Mouse (Mus musculus): Measurements from ENCODE around the gene Xlr5a. TPM values are rescaled to one million over a fixed set of nuclear protein-coding genes. Genes with fewer than 3 reads are reported as not detected.

The Xlr5a gene
- total RNA-seq, 1 experiment: 7.0 TPM

DNA sequence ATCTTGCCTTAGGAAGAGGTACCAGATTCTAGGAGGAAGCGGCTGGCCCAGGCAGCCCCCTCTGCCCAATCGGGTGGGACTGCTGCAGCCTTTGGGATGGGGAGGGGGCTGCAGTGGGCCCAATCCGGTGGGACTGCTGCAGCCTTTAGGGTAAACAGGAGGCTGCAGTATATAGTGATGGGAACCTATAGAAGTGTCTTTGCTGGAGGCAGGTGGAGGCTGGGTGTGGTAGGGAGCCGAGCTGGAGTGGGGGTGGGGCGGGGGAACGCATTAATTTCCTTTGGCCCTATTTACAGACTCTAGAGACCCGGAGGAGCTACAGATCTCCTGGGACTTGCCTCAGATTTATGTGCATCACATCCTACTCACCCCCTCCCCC is 228.4 kb downstream of the Xlr5a start, which contains the start of gene Pnma3:
Gene Pnma3, plus strand, starts transcription at position 373 of the 379 bp plus-strand sequence.
- Histone ChIP-seq H3K9me3 (ENCODE audit: control insufficient read depth, insufficient read depth, low read depth, low read length) (no peaks in the 10 kb centered on the region), H3K4me1 (ENCODE audit: control insufficient read depth in 2 of 2, insufficient read depth in 2 of 2, low read length in 2 of 2, poor library complexity in 1 of 2) (peaks cover 0 to 2% of the 10 kb centered on the region in 2 experiments; a peak in 1 of 4 replicates), H3K4me3 (ENCODE audit: insufficient read depth in 1 of 2, low read depth in 1 of 2, low read length in 2 of 2, poor library complexity in 1 of 2, severe bottlenecking in 1 of 2) (peak within 1 kb of the TSS; percentile 3 to 11; a peak in 2 of 4 replicates), H3K9ac (ENCODE audit: insufficient read depth, low read depth, low read length, poor library complexity, severe bottlenecking) (no peak within 1 kb of the TSS), H3K36me3 (ENCODE audit: control insufficient read depth, insufficient read depth, low read length, poor library complexity, severe bottlenecking) (no peaks in the 10 kb centered on the region), H3K27ac (ENCODE audit: insufficient read depth, low read depth, low read length, poor library complexity, severe bottlenecking) (no peak within 1 kb of the TSS)
- TF ChIP-seq CHD2 (IDR thresholded peaks at IDR 0.05; ENCODE audit: low read depth, low read length): no peak
- TF ChIP-seq MAFK (IDR thresholded peaks at IDR 0.05; ENCODE audit: insufficient read depth, low read depth, low read length): no peak
- no peak for TF ChIP-seq ZC3H11A (IDR thresholded peaks at IDR 0.05; ENCODE audit: borderline replicate concordance, low read depth, low read length)
- TF ChIP-seq HCFC1 (IDR thresholded peaks at IDR 0.05; ENCODE audit: borderline replicate concordance, insufficient read depth, low read length): no peak
- no peak for TF ChIP-seq ZNF384 (IDR thresholded peaks at IDR 0.05; ENCODE audit: low read depth, low read length)
- in situ Hi-C loops (cut with MboI; ENCODE audit: low sequenced_read_pairs in 2 of 2, unreplicated experiment in 2 of 2): loop anchor here in 1 of 2 experiments (25.0 kb wide), 1 partner anchor 373 kb away; the partner anchor contains the start of gene Trex2
- DNase-seq (ENCODE audit: low read depth, low spot score): no peak

DNA sequence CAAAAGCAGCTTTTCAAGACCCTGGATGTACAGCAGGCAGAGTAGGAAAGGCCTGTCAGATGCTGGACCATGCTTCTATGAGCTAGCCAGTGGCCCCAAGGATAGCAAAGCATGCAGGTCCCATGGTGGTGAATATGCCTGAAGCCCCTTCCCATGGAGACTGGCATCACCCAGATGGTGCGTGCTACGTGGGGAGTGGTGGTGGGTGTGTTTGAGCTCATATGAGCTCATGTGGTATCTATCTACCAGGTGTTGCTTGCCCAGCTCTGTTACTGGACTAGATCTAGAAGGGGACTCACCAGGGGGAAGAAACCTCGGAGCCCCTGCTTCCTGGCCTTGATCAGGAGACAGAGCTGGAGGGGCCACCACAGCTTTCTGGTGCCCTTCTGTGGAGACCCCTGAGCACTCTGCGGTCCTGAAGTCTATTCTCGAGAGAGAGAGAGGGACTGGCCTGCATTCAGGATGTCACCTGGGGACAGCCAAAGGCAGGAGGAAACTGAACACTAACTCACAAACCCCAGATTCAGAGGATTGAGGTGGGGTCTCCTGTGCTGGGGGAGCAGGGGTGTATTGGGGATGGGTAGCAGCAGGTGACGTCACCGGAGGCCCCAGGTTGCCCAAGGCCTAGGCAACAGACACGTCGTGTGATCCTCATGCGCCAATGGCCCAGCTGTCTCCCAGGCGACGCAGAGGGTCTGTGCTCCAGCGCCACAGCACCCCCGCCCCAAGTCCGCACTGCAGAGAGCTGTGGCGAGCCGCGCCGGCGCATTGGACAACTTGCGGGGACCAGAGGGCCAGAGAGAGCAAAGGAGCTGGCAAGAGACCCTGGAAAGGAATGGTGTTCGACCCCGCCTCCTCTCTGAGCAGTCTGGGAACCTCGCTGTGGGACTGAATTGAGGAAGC is 229.0 kb downstream of the Xlr5a start:
- in situ Hi-C loops (cut with MboI; ENCODE audit: low sequenced_read_pairs in 2 of 2, unreplicated experiment in 2 of 2): loop anchor here in 1 of 2 experiments (25.0 kb wide), 1 partner anchor 374 kb away; the partner anchor contains the start of gene Trex2
- no peaks in the 10 kb centered on the region for H3K36me3 ChIP-seq (ENCODE audit: control insufficient read depth, insufficient read depth, low read length, poor library complexity, severe bottlenecking)
- peak overlapping the region; percentile 3 to 11; a peak in 2 of 4 replicates for H3K4me3 ChIP-seq (ENCODE audit: insufficient read depth in 1 of 2, low read depth in 1 of 2, low read length in 2 of 2, poor library complexity in 1 of 2, severe bottlenecking in 1 of 2)
- TF ChIP-seq ZC3H11A (IDR thresholded peaks at IDR 0.05; ENCODE audit: borderline replicate concordance, low read depth, low read length) (no peak), CHD2 (IDR thresholded peaks at IDR 0.05; ENCODE audit: low read depth, low read length) (no peak), HCFC1 (IDR thresholded peaks at IDR 0.05; ENCODE audit: borderline replicate concordance, insufficient read depth, low read length) (no peak)
- peaks cover 0 to 2% of the 10 kb centered on the region in 2 experiments; a peak in 1 of 4 replicates for H3K4me1 ChIP-seq (ENCODE audit: control insufficient read depth in 2 of 2, insufficient read depth in 2 of 2, low read length in 2 of 2, poor library complexity in 1 of 2)
- H3K9me3 ChIP-seq (ENCODE audit: control insufficient read depth, insufficient read depth, low read depth, low read length): no peaks in the 10 kb centered on the region
- H3K27ac ChIP-seq (ENCODE audit: insufficient read depth, low read depth, low read length, poor library complexity, severe bottlenecking): no peak overlapping the region
- no peak overlapping the region for H3K9ac ChIP-seq (ENCODE audit: insufficient read depth, low read depth, low read length, poor library complexity, severe bottlenecking)
- no peak for DNase-seq (ENCODE audit: low read depth, low spot score)

DNA sequence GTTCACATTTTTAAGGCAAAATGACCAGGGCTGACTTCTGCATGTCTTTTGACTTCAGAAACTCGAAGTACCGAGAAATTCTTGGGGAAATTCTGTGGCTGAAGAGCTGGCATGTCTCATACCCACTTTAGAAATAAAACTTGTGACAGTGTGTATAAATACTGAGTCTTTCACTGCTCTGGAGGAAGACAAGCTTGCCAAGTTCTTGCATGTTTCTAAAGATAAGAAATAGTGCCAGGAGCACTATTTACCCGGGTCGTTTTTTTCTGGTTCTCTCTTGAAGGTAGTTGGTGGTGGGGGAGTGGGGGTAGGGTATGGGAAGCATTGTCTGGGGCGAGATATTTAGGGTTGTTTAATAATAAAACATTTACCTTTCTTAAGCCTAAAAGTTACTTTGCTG is 230.5 kb downstream of the Xlr5a start:
- no peak overlapping the region for H3K27ac ChIP-seq (ENCODE audit: insufficient read depth, low read depth, low read length, poor library complexity, severe bottlenecking)
- DNase-seq (ENCODE audit: low read depth, low spot score): no peak
- TF ChIP-seq CHD2 (IDR thresholded peaks at IDR 0.05; ENCODE audit: low read depth, low read length) (no peak), ZC3H11A (IDR thresholded peaks at IDR 0.05; ENCODE audit: borderline replicate concordance, low read depth, low read length) (no peak), HCFC1 (IDR thresholded peaks at IDR 0.05; ENCODE audit: borderline replicate concordance, insufficient read depth, low read length) (no peak), ZNF384 (IDR thresholded peaks at IDR 0.05; ENCODE audit: low read depth, low read length) (no peak), MAFK (IDR thresholded peaks at IDR 0.05; ENCODE audit: insufficient read depth, low read depth, low read length) (no peak)
- no peaks in the 10 kb centered on the region for H3K9me3 ChIP-seq (ENCODE audit: control insufficient read depth, insufficient read depth, low read depth, low read length)
- no peak overlapping the region for H3K9ac ChIP-seq (ENCODE audit: insufficient read depth, low read depth, low read length, poor library complexity, severe bottlenecking)
- H3K4me1 ChIP-seq (ENCODE audit: control insufficient read depth in 2 of 2, insufficient read depth in 2 of 2, low read length in 2 of 2, poor library complexity in 1 of 2): peaks cover 0 to 2% of the 10 kb centered on the region in 2 experiments; a peak in 1 of 4 replicates
- H3K36me3 ChIP-seq (ENCODE audit: control insufficient read depth, insufficient read depth, low read length, poor library complexity, severe bottlenecking): no peaks in the 10 kb centered on the region
- in situ Hi-C loops (cut with MboI; ENCODE audit: low sequenced_read_pairs in 2 of 2, unreplicated experiment in 2 of 2): loop anchor here in 1 of 2 experiments (25.0 kb wide), 1 partner anchor 375 kb away; the partner anchor contains the start of gene Trex2
- H3K4me3 ChIP-seq (ENCODE audit: insufficient read depth in 1 of 2, low read depth in 1 of 2, low read length in 2 of 2, poor library complexity in 1 of 2, severe bottlenecking in 1 of 2): no peak overlapping the region

DNA sequence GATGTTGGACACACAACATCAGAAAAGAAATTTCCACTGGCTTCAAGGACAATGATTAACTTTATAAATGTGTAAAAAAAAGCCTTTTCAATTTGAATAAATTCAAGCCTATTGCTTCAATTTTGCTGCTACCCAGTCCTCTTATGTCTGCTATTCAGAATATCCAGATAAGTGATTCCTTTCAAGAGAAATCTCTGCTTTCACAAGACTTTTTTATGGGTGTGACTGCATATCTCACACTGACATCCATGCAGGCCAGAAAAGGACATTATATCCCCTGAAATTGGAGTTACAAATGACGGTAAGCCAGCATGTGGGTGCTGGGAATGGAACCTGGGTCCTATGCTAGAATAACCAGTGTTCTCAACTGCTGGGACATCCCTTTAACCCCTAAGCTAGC is 231.2 kb downstream of the Xlr5a start:
- no peak overlapping the region for H3K4me3 ChIP-seq (ENCODE audit: insufficient read depth in 1 of 2, low read depth in 1 of 2, low read length in 2 of 2, poor library complexity in 1 of 2, severe bottlenecking in 1 of 2)
- DNase-seq (ENCODE audit: low read depth, low spot score): no peak
- peaks cover 0 to 2% of the 10 kb centered on the region in 2 experiments; a peak in 1 of 4 replicates for H3K4me1 ChIP-seq (ENCODE audit: control insufficient read depth in 2 of 2, insufficient read depth in 2 of 2, low read length in 2 of 2, poor library complexity in 1 of 2)
- H3K9ac ChIP-seq (ENCODE audit: insufficient read depth, low read depth, low read length, poor library complexity, severe bottlenecking): no peak overlapping the region
- no peaks in the 10 kb centered on the region for H3K9me3 ChIP-seq (ENCODE audit: control insufficient read depth, insufficient read depth, low read depth, low read length)
- no peak overlapping the region for H3K27ac ChIP-seq (ENCODE audit: insufficient read depth, low read depth, low read length, poor library complexity, severe bottlenecking)
- in situ Hi-C loops (cut with MboI; ENCODE audit: low sequenced_read_pairs in 2 of 2, unreplicated experiment in 2 of 2): loop anchor here in 1 of 2 experiments (25.0 kb wide), 1 partner anchor 376 kb away; the partner anchor contains the start of gene Trex2
- no peaks in the 10 kb centered on the region for H3K36me3 ChIP-seq (ENCODE audit: control insufficient read depth, insufficient read depth, low read length, poor library complexity, severe bottlenecking)
- TF ChIP-seq ZNF384 (IDR thresholded peaks at IDR 0.05; ENCODE audit: low read depth, low read length) (no peak), HCFC1 (IDR thresholded peaks at IDR 0.05; ENCODE audit: borderline replicate concordance, insufficient read depth, low read length) (no peak), CHD2 (IDR thresholded peaks at IDR 0.05; ENCODE audit: low read depth, low read length) (no peak), ZC3H11A (IDR thresholded peaks at IDR 0.05; ENCODE audit: borderline replicate concordance, low read depth, low read length) (no peak), MAFK (IDR thresholded peaks at IDR 0.05; ENCODE audit: insufficient read depth, low read depth, low read length) (no peak)

Other genes starting within 250 kb of the Xlr5a start
- gene Pnma3, start 228.2 kb downstream of the Xlr5a start, total RNA-seq (2012; rRNA removed): 0.16 and 0.18 TPM in 2 replicates
- gene Xlr4a, start 210.5 kb downstream of the Xlr5a start, total RNA-seq (2012; rRNA removed): 1.2 and 7.9 TPM in 2 replicates
- gene Xlr3a, start 195.9 kb downstream of the Xlr5a start, total RNA-seq (2012; rRNA removed): 9.6 and 28.8 TPM in 2 replicates
- 0.32 and 1.7 TPM in 2 replicates for gene Gm14685, start 175.9 kb downstream of the Xlr5a start, total RNA-seq (2012; rRNA removed)
- gene Xlr5b, start 144.2 kb downstream of the Xlr5a start, total RNA-seq (2012; rRNA removed): 0.37 and 3.9 TPM in 2 replicates
- gene DXBay18, start 143.5 kb downstream of the Xlr5a start, total RNA-seq (2012; rRNA removed): 0.21 and 0.58 TPM in 2 replicates
- gene Spin2d, start 116.0 kb downstream of the Xlr5a start, total RNA-seq (2012; rRNA removed): not detected in 2 replicates
- 4.0 and 16.6 TPM in 2 replicates for gene Xlr3b, start 100.8 kb downstream of the Xlr5a start, total RNA-seq (2012; rRNA removed)
- 0.58 and 6.6 TPM in 2 replicates for gene Xlr4b, start 78.6 kb downstream of the Xlr5a start, total RNA-seq (2012; rRNA removed)
- 1.9 and 2.6 TPM in 2 replicates for gene F8a, start 64.7 kb downstream of the Xlr5a start, total RNA-seq (2012; rRNA removed)
- gene Xlr4c, start 49.8 kb downstream of the Xlr5a start, total RNA-seq (2012; rRNA removed): 0.90 and 7.6 TPM in 2 replicates
- 1.4 and 8.9 TPM in 2 replicates for gene Xlr3c, start 27.6 kb downstream of the Xlr5a start, total RNA-seq (2012; rRNA removed)
- 0.42 and 7.1 TPM in 2 replicates for gene Xlr5c, start within 50 bp of the Xlr5a start, total RNA-seq (2012; rRNA removed)
- gene Gm45015, start 43.9 kb upstream of the Xlr5a start, total RNA-seq (2012; rRNA removed): not detected in 2 replicates
- 12.4 and 12.6 TPM in 2 replicates for gene Zfp275, start 49.6 kb upstream of the Xlr5a start, total RNA-seq (2012; rRNA removed)
- 6.2 and 15.6 TPM in 2 replicates for gene Gm18336, start 105.8 kb upstream of the Xlr5a start, total RNA-seq (2012; rRNA removed)
- 0.04 and 0.05 TPM in 2 replicates for gene Zfp92, start 118.1 kb upstream of the Xlr5a start, total RNA-seq (2012; rRNA removed)
- gene Trex2, start 142.4 kb upstream of the Xlr5a start, total RNA-seq (2012; rRNA removed): 0.27 and 0.37 TPM in 2 replicates
- gene Haus7, start 166.1 kb upstream of the Xlr5a start, total RNA-seq (2012; rRNA removed): 29.4 and 31.1 TPM in 2 replicates
- gene Bgn, start 190.6 kb upstream of the Xlr5a start, total RNA-seq (2012; rRNA removed): 3.5 and 12.0 TPM in 2 replicates
- gene Atp2b3, start 210.1 kb upstream of the Xlr5a start, total RNA-seq (2012; rRNA removed): 0.04 and 0.26 TPM in 2 replicates

Measured in ES-E14 (cell line).